In genomic region chr3:88363700-88364099, GRCm38 (mm10) we compare ENCODE assay signal across 10 mouse cellular contexts. TPM values are rescaled to one million over a fixed set of nuclear protein-coding genes. Genes with fewer than 3 reads are reported as not detected.
DNase-seq lines count a peak whose midpoint lies in the region; ATAC-seq and TF ChIP-seq lines count a peak whose summit lies in the region.
"Had no signal": no experiment of that assay in that cellular context is flagged by ENCODE, and none has a peak within 500 bp of the region (broad histone marks: within the 10 kb centered on the region; RNA-seq: fewer than 3 reads in every experiment).

No protein-coding gene starts in this region.

- H3K9me3 ChIP-seq in CH12.LX (replicated peaks; ENCODE audit: low read length): no peaks in the 10 kb centered on the region
- no peaks in the 10 kb centered on the region for H3K9me3 ChIP-seq in heart, embryonic 14.5 days (ENCODE audit: control insufficient read depth, low read length)
- H3K9me3 ChIP-seq in liver, embryonic 13.5 days (replicated peaks): no peaks in the 10 kb centered on the region

- no peaks in the 10 kb centered on the region for H3K79me2 ChIP-seq in CH12.LX (replicated peaks; ENCODE audit: control insufficient read depth, extremely low read depth, insufficient read depth, poor library complexity, severe bottlenecking)

- no peak overlapping the region for H3K4me3 ChIP-seq in CH12.LX (replicated peaks in 1 of 3; ENCODE audit: low read depth in 2 of 3, low read length in 2 of 3, poor library complexity in 1 of 3)
- H3K4me3 ChIP-seq in heart, embryonic 14.5 days (ENCODE audit: control insufficient read depth in 1 of 2, insufficient read depth in 1 of 2, low read depth in 1 of 2, low read length in 2 of 2): no peak overlapping the region
- peak overlapping the region; percentile 64 for H3K4me3 ChIP-seq in liver, embryonic 13.5 days (replicated peaks)

- H3K9ac ChIP-seq in CH12.LX (ENCODE audit: insufficient read depth, low read depth): no peak overlapping the region
- no peak overlapping the region for H3K9ac ChIP-seq in heart, embryonic 14.5 days (ENCODE audit: low read length)
- H3K9ac ChIP-seq in liver, embryonic 13.5 days: peak overlapping the region; percentile 75

- no peak for TF ChIP-seq CTCF in CH12.LX (conservative IDR thresholded peaks at IDR 0.05 in 1 of 2, IDR thresholded peaks at IDR 0.05 in 1 of 2; ENCODE audit: low read depth in 2 of 2, low read length in 2 of 2)

- no peak overlapping the region for H3K27ac ChIP-seq in CH12.LX (ENCODE audit: insufficient read depth, low read depth)
- H3K27ac ChIP-seq in heart, embryonic 14.5 days (replicated peaks in 1 of 2; ENCODE audit: control insufficient read depth in 1 of 2, insufficient read depth in 1 of 2, low read depth in 2 of 2, low read length in 2 of 2): peak overlapping the region in 1 of 2 experiments; percentile 62; a peak in 2 of 4 replicates
- H3K27ac ChIP-seq in liver, embryonic 13.5 days: peak overlapping the region; percentile 90

- H3K27me3 ChIP-seq in CH12.LX (replicated peaks): no peaks in the 10 kb centered on the region
- H3K27me3 ChIP-seq in heart, embryonic 14.5 days (ENCODE audit: control insufficient read depth, insufficient read depth, low read length): peaks cover 17% of the 10 kb centered on the region
- peaks cover 25% of the 10 kb centered on the region for H3K27me3 ChIP-seq in liver, embryonic 13.5 days

- no peak for TF ChIP-seq RAD21 in CH12.LX (IDR thresholded peaks at IDR 0.05; ENCODE audit: low read depth, low read length)

- in situ Hi-C loops in CH12.LX (cut with MboI; ENCODE audit: low pct_ligation_motif_present, low pct_unique_long_range_greater_than_20kb, low sequenced_read_pairs): no loop called here

- peaks cover 39 to 70% of the 10 kb centered on the region in 2 experiments for H3K36me3 ChIP-seq in CH12.LX (replicated peaks in 1 of 2; ENCODE audit: control insufficient read depth in 1 of 2, insufficient read depth in 1 of 2, low read length in 1 of 2)
- peaks cover 44% of the 10 kb centered on the region for H3K36me3 ChIP-seq in heart, embryonic 14.5 days (ENCODE audit: control insufficient read depth, insufficient read depth, low read length)
- H3K36me3 ChIP-seq in liver, embryonic 13.5 days: peaks cover 39% of the 10 kb centered on the region

- 25% methylated on average over 4 of the region's 4 CpGs for WGBS in heart, embryonic 14.5 days
- WGBS in liver, embryonic 13.5 days (ENCODE audit: insufficient replicate concordance): 30% methylated on average over 4 of the region's 4 CpGs

- peak; percentile 32 for ATAC-seq in frontal cortex, adult (ENCODE audit: low TSS enrichment)
- no peak for ATAC-seq in heart, embryonic 14.5 days (ENCODE audit: insufficient number of reproducible peaks, insufficient read depth, low FRiP score, low read depth)
- ATAC-seq in liver, embryonic 13.5 days (ENCODE audit: low read depth): peak; percentile 96

- no peak overlapping the region for H3K4me2 ChIP-seq in CH12.LX (ENCODE audit: insufficient read depth, low read depth, poor library complexity, severe bottlenecking)
- H3K4me2 ChIP-seq in heart, embryonic 14.5 days (ENCODE audit: low read length): 0 out of 2 replicates have a peak overlapping the region, but pooled peaks have one; percentile 59
- peak overlapping the region; percentile 85 for H3K4me2 ChIP-seq in liver, embryonic 13.5 days

- dilution Hi-C loops in CH12.LX (cut with MboI; ENCODE audit: extremely low pct_ligation_motif_present, extremely low pct_unique_long_range_greater_than_20kb, low sequenced_read_pairs): no loop called here

- H3K4me1 ChIP-seq in CH12.LX (ENCODE audit: control insufficient read depth in 1 of 2, insufficient read depth in 2 of 2): no peaks in the 10 kb centered on the region
- H3K4me1 ChIP-seq in heart, embryonic 14.5 days (ENCODE audit: control insufficient read depth in 2 of 2, insufficient read depth in 2 of 2, low read length in 2 of 2): peaks cover 15 to 22% of the 10 kb centered on the region in 2 experiments
- H3K4me1 ChIP-seq in liver, embryonic 13.5 days (replicated peaks): peaks cover 78% of the 10 kb centered on the region

- no peak for DNase-seq in frontal cortex, postnatal 25 days (ENCODE audit: low spot score in 2 of 2)
- DNase-seq in CH12.LX (ENCODE audit: extremely low read depth) (no peak), MN1 (ENCODE audit: low spot score) (no peak)
- DNase-seq in liver, embryonic 13.5 days: peak; percentile 83
- no peak for DNase-seq in adrenal gland, postnatal 10 days
- no peak for DNase-seq in embryo, embryonic 11 days

- TF ChIP-seq POLR2A in CH12.LX (IDR thresholded peaks at IDR 0.05; ENCODE audit: low read depth, low read length): 0 out of 2 replicates have a peak, but pooled peaks have one; percentile 14

- no peak for TF ChIP-seq EP300 in CH12.LX (IDR thresholded peaks at IDR 0.05; ENCODE audit: low read length)

TF ChIP-seq in CH12.LX, 34 proteins besides CTCF, POLR2A, EP300 and RAD21:
- TF ChIP-seq MXI1 (IDR thresholded peaks at IDR 0.05; ENCODE audit: low read depth, low read length) (no peak), ZMIZ1 (IDR thresholded peaks at IDR 0.05; ENCODE audit: low read depth, low read length) (no peak), ZNF384 (IDR thresholded peaks at IDR 0.05; ENCODE audit: low read depth, low read length) (no peak), KAT2A (IDR thresholded peaks at IDR 0.05; ENCODE audit: insufficient replicate concordance, low read length) (no peak), MYC (IDR thresholded peaks at IDR 0.05; ENCODE audit: low read depth, low read length) (no peak), CHD2 (IDR thresholded peaks at IDR 0.05; ENCODE audit: low read length) (no peak), POLR2AphosphoS2 (IDR thresholded peaks at IDR 0.05; ENCODE audit: low read depth, low read length) (no peak), TBP (conservative IDR thresholded peaks at IDR 0.05; ENCODE audit: low read depth, low read length) (no peak), PAX5 (IDR thresholded peaks at IDR 0.05; ENCODE audit: low read length) (no peak), ZC3H11A (IDR thresholded peaks at IDR 0.05; ENCODE audit: low read depth, low read length) (no peak), JUND (conservative IDR thresholded peaks at IDR 0.05; ENCODE audit: low read depth, low read length) (no peak), USF1 (IDR thresholded peaks at IDR 0.05; ENCODE audit: low read depth, low read length) (no peak), SIN3A (IDR thresholded peaks at IDR 0.05; ENCODE audit: low read length) (no peak), BHLHE40 (IDR thresholded peaks at IDR 0.05; ENCODE audit: low read depth, low read length) (no peak), NELFE (IDR thresholded peaks at IDR 0.05; ENCODE audit: low read depth, low read length) (no peak), SMC3 (IDR thresholded peaks at IDR 0.05; ENCODE audit: low read depth, low read length) (no peak)

RNA-seq across cellular contexts. Expression of gene Paqr6, which starts 0.7 kb away (rescaled TPM):
- total RNA-seq in CH12.LX (2012; rRNA removed) (0.08 and 0.13 TPM in 2 replicates), CH12.LX (2014; rRNA removed) (not detected in 2 replicates)
- polyA plus RNA-seq in CH12.LX (2012; ENCODE audit: insufficient read length, low read depth): 0.21 and 0.42 TPM in 2 replicates
- 3.0 and 3.3 TPM in 2 replicates for polyA plus RNA-seq in heart, embryonic 14.5 days (2014; fragmentation: Nextera tagmentation; extraction: Ambion mirVana)
- polyA plus RNA-seq in liver, embryonic 13.5 days (2015; fragmentation: Nextera tagmentation; extraction: Ambion mirVana): 7.5 and 7.7 TPM in 2 replicates
- 1 to 10 TPM; 2.7 to 4.2 TPM for total RNA-seq in adrenal gland, postnatal 10 days (2021)
- total RNA-seq: liver, adult 2 months had no signal

RNA-seq across cellular contexts. Expression of gene Bglap3, which starts 8.8 kb away (rescaled TPM):
- total RNA-seq in CH12.LX (2012; rRNA removed) (0.59 and 1.0 TPM in 2 replicates), CH12.LX (2014; rRNA removed) (1.7 and 2.7 TPM in 2 replicates)
- 2.0 and 2.1 TPM in 2 replicates for polyA plus RNA-seq in CH12.LX (2012; ENCODE audit: insufficient read length, low read depth)
- not detected in 2 replicates for polyA plus RNA-seq in heart, embryonic 14.5 days (2014; fragmentation: Nextera tagmentation; extraction: Ambion mirVana)
- 0.17 and 0.29 TPM in 2 replicates for polyA plus RNA-seq in liver, embryonic 13.5 days (2015; fragmentation: Nextera tagmentation; extraction: Ambion mirVana)
- total RNA-seq in adrenal gland, postnatal 10 days (2021): 10 to 100 TPM in 1 of 2 experiments, under 1 TPM in 1; 0.67 to 16.9 TPM

RNA-seq across cellular contexts. Expression of gene Bglap2, which starts 14.8 kb away (rescaled TPM):
- not detected in 2 replicates for total RNA-seq in CH12.LX (2012; rRNA removed)
- not detected in 2 replicates for total RNA-seq in CH12.LX (2014; rRNA removed)
- not detected in 2 replicates for polyA plus RNA-seq in CH12.LX (2012; ENCODE audit: insufficient read length, low read depth)
- polyA plus RNA-seq in heart, embryonic 14.5 days (2014; fragmentation: Nextera tagmentation; extraction: Ambion mirVana): not detected in 2 replicates
- not detected in 2 replicates for polyA plus RNA-seq in liver, embryonic 13.5 days (2015; fragmentation: Nextera tagmentation; extraction: Ambion mirVana)
- 10 to 100 TPM in 1 of 2 experiments, not detected in 1; 24.0 TPM for total RNA-seq in adrenal gland, postnatal 10 days (2021)
- total RNA-seq: liver, adult 2 months had no signal
- polyA plus RNA-seq: embryonic facial prominence, embryonic 11.5 days; liver, adult 2 months had no signal

RNA-seq across cellular contexts. Expression of gene Bglap, which starts 20.6 kb away (rescaled TPM):
- total RNA-seq in CH12.LX (2012; rRNA removed) (not detected in 2 replicates), CH12.LX (2014; rRNA removed) (not detected in 2 replicates)
- not detected in 2 replicates for polyA plus RNA-seq in CH12.LX (2012; ENCODE audit: insufficient read length, low read depth)
- polyA plus RNA-seq in heart, embryonic 14.5 days (2014; fragmentation: Nextera tagmentation; extraction: Ambion mirVana): not detected in 2 replicates
- polyA plus RNA-seq in liver, embryonic 13.5 days (2015; fragmentation: Nextera tagmentation; extraction: Ambion mirVana): not detected in 2 replicates
- total RNA-seq in adrenal gland, postnatal 10 days (2021): 100 to 1,000 TPM in 1 of 2 experiments, 1 to 10 TPM in 1; 1.6 to 106 TPM
- total RNA-seq: liver, adult 2 months had no signal
- polyA plus RNA-seq: embryonic facial prominence, embryonic 11.5 days; liver, adult 2 months had no signal

RNA-seq across cellular contexts. Expression of gene Smg5, which starts 27.6 kb away (rescaled TPM):
- total RNA-seq in CH12.LX (2012; rRNA removed) (58.3 and 65.9 TPM in 2 replicates), CH12.LX (2014; rRNA removed) (43.7 and 44.8 TPM in 2 replicates)
- polyA plus RNA-seq in CH12.LX (2012; ENCODE audit: insufficient read length, low read depth): 77.0 and 81.6 TPM in 2 replicates
- polyA plus RNA-seq in heart, embryonic 14.5 days (2014; fragmentation: Nextera tagmentation; extraction: Ambion mirVana): 30.9 and 34.3 TPM in 2 replicates
- polyA plus RNA-seq in liver, embryonic 13.5 days (2015; fragmentation: Nextera tagmentation; extraction: Ambion mirVana): 31.8 and 33.2 TPM in 2 replicates
- total RNA-seq in adrenal gland, postnatal 10 days (2021): 10 to 100 TPM; 42.8 to 55.9 TPM
